Mouse (Mus musculus): Measurements from ENCODE around the gene Ttn.

Gene Ttn

DNA sequence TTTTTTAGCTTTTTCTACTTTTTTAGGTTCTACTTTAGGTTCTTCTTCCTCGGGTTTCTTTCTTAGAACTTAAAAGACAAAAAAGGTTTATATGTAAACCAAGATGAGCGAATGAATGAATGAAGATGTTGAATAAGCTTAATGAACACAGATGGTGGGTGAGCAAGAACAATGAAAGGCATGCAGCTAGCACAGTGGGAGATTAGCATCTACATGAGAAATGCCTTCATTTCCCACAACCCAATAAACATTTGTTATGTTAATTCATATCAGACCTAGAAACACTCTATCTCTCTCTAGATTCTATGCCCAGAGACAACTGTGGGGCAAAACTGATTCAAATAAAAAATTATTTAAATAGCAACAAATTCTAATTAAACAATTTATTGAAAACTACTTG, 164.6 kb downstream of the Ttn start:
- DNase-seq, result peak; percentile 88

DNA sequence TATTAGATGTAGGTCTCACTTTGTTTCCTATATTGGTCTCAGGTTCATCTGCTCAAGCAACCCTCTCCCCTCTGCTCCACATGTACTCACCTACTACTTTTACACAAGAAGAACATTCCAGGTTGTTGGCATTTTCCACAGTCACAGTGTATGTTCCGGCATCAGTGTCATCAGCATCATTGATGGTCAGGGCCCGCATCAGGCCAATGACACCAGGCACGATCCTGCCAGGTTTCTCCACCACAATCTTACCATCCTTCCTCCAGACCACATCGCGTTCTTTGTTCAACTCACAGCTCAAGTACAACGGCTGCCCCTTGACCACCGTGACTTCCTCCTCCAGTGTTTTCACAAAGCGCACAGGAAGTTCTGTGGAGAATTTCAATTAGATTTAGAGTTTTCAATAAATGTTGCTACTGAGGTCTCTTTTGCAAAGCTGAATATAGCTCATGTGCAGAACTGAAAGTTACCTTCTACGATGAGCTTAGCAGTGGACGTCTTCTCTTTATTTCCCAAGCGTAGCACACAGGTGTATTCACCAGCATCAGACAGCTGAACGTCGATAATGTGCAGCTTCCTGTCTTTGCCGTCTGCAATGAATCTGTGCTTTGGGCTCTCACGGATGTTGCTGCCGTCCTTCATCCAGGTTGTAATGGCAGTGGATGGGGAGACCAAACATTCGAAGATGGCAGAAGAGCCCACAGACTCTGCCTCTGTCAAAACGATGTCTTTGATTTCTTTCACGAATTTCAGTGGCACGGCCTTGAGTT, 168.1 kb downstream of the Ttn start:
- DNase-seq, result no peak

DNA sequence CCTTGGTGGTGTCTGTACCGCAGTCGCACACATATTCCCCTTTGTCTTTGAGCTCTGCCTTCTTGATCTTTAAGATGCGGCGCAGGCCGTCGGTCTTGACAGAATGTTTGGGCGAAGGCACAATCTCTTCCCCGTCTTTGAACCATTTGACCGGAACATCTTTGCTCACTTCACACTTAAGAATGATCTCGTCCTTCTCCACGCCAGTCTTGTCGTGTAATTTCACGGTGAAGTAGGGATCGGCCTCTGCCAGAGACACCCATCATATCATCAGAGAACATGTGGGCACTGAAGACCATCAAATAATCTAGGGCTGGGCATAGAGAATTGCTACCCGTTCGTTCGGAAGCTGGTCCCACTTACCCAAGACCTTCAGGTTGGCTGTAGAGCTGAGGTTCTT, 171.2 kb downstream of the Ttn start:
- DNase-seq, result no peak

DNA sequence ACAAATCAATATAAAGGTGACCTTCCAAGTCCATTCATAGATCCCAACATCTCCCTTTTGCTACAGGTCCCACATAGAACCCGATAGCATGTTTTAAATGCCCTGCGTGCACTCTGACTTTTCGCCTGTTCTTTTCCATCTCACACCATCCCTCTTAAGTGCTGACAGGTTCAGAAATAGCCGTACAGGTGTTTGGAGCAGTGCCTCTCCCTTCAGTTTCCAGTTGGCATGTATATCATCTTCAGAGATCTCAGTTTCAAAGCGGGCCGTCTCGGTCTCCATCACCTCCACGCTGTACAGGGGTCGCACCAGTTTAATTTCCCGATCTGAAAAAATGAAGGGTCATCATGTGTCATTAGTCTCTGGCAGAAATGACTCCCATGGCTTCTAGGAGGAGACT, 174.0 kb downstream of the Ttn start:
- no peak for DNase-seq

DNA sequence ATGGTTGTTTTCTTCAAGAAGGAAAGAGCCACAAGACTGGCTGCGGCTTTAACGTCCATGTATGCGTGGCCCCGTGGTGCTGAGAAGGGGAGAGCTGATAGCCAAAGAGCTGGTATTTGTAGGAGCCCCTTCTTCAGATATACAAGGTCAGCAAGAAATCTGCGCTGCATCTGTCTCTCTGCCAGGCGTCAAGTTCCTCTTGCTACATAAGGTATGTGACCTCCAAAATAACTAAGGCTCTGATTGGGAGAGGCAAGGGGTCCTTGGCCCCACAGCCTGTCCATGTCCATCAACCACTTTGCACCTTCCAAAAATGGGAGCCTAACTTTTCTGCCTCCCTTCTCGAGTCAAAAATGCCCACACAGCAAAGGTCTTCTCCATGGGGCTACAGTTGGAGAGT, 175.1 kb downstream of the Ttn start:
- no peak for DNase-seq

DNA sequence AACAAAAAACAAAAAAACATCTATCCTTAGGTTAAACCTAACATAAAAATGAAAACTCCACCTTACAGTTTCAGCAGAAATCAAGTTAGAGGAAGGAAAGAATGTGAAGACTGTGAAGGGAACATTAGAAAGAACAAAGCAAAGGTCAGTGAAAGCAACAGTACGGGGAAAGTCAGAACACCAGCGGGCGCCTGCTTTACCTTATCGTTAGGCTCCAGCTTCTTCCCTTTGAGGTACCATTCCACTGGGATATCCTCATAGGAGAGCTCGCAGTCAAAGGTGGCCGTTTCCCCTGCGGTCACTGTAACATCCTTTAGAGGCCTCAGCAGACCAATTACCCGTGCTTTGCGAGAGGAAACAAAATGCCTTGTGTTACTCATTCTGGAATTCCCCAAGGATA, 175.5 kb downstream of the Ttn start:
- DNase-seq, result no peak

DNA sequence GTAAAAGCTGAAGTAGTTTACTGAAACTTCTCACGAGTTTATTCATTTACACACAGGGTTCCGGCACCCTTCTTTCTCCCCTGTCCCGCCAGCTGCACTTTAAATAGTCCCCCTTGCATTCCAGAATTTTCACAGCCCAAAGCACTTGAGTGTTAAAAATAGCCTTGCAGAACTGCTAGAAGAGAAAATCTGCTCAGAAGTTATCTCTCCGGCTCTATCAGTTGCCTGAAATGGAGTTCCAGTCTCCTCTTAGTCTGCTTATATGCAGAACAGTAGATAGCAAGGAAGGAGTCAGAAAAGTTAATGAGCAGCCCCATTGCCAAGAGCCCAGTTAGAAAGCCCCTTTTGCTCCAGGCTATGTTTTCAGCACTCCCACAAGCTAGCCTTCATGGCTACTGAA, 176.0 kb downstream of the Ttn start:
- no peak for DNase-seq

DNA sequence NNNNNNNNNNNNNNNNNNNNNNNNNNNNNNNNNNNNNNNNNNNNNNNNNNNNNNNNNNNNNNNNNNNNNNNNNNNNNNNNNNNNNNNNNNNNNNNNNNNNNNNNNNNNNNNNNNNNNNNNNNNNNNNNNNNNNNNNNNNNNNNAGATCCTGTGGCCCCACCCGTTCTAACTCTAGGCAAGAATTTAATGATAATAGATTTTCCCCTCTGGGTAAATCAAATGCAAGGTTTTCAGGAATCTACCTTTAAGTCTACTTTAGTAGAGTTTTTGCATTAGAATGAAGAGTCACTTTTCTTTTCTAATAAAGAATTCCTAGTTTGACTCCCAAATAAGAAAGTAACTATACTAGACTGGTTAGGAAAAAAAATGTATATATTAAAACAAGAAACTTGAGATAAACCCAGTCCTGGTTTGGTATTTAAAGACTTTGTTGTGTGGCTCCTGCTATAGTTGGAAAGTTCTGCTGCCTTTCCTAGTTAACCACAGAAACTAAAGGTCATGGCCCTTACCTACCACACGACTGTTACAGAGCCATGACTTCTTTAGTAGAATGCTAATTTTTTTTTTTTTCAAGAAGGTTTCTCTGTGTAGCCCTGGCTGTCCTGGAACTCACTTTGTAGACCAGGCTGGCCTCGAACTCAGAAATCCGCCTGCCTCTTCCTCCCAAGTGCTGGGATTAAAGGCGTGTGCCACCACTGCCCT, 177.0 kb downstream of the Ttn start:
- DNase-seq, result no peak

DNA sequence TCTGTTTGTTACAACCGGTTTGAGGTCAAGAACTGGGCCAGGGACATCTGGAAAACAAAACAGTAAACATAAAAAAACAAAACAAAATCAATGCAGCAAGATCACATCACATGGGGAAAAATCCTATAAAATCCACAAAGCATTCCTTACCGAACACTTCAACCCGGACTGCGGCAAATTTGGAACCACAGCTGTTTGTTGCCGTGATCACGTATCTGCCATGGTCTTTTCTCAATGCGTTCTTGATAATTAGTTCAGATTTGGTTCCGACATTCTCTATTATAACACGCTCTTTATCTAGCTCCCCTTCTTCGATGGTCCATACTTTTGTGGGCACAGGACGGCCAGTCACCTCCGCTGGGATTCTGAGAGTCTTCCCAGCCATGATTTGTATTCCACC, 198.2 kb downstream of the Ttn start:
- DNase-seq, result no peak

DNA sequence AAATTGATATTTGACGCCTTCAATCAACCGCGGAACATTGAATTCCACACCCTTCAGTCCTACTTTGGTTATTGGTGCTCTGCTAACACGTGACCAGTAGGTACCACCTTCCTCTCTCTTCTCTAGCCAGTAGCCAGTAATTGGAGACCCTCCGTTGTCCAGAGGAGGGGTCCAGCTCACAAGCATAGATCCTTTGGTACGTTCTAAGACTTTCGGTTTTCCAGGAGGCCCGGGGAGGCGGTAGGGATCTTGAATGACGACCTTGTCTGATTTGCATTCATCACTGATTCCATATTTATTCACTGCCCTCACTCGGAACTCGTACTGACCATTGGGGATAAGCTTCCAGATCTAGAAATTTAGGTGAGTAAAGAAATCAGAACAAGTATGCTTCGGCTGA, 201.6 kb downstream of the Ttn start:
- DNase-seq, result no peak

DNA sequence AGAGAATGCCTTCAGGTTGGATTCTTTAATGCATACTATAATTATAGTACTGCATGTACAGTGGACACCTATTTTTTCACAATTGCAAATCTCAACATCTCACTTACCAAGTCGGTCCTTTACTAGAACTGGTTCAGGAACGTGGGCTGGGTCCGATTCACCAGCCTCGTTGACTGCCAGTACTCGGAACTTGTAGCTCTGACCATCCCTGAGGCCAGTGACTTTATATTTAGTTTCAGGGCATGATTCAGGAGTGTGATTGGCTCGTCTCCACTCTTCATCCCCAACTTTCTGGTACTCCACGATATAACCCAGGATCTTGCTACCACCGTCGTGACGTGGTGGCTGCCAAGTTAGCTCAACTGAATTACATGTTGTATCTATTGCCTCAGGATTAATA, 212.5 kb downstream of the Ttn start:
- no peak for DNase-seq

DNA sequence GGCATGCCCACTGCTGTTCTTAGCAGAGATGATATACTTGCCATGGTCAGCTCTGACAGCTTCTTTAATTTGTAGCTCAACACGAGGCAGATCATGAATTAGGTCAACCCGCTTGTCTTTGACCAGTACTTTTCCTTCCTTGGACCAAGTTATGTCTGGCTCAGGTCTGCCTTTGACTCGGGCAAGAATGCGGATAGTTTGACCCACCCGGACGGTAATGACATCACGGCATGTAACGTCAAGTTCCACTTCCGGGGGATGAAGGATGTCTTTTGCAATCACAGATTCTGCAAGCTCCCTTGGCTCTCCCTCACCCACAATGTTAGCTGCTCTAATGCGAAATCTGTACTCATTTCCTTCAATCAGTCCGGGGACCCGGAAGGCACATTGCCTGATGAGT, 215.1 kb downstream of the Ttn start:
- no peak for DNase-seq

DNA sequence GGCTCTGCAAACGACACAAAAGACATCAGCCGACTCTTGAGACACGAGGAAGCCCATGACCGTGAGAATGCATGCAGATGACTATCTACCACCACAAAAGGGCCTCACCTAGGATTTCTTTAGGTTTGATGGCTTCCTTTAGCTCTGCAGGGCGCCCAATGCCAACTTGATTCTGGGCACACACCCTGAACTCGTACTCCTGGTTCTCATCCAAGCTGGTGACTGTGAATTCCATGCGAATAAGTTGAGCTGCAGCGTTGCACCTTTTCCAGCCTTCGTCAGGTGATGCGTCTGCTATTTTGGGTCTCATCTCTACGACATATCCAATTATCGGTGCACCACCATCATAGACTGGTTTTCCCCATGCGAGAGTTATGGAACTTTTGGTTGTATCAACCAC, 217.8 kb downstream of the Ttn start:
- no peak for DNase-seq

DNA sequence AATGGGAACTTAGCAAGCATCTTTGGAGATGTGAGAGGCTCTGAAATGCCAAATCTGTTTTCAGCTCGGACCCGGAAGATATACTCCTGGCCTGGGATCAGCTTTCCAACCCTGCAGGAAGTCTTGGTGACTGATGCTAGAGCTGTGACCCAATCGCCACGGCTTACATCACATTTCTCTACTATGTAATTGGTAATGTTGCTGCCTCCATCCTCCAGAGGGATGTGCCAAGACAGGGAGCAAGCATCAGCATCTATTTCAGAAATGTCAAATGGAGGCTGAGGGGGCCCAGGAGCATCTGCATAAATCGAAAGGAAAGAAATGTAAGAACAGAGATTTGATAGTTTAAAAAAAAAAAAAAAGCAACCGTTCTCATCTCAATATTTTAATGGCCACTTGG, 220.2 kb downstream of the Ttn start:
- no peak for DNase-seq

DNA sequence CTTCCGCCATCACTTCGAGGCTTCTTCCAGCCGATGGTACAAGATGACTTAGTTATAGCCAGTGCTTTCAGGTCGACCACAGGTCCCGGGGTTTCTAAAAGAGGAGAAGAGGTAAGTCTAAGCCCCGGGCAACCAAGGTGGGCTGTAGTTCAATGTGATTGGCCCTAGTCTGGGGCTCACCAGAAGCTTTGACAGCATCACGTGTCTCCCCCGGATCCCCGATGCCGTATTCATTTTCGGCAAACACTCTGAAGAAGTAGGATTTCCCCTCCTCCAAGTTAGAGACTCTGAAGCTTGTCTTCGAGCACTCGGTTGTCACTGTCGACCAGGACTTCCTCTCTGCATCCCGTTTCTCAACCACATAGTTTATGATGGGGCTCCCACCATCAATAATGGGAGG, 225.9 kb downstream of the Ttn start:
- no peak for DNase-seq

DNA sequence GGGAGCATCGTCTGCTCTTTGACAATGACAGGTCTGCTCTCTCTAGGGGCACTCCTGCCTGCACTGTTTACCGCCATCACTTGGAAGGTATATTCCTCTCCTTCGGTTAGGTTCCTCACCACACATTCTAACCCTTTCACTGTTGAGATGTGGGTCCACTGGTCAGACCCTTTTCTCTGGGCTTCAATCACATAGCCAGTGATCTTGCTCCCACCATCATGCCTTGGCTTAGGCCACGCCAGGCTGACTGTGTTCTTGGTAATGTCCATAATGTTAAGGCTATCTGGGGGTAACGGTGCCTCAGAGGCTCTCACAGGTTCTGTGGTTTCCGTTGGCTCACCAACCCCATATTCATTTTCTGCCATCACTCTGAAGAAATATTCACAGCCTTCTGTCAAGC, 230.4 kb downstream of the Ttn start:
- DNase-seq, result no peak

DNA sequence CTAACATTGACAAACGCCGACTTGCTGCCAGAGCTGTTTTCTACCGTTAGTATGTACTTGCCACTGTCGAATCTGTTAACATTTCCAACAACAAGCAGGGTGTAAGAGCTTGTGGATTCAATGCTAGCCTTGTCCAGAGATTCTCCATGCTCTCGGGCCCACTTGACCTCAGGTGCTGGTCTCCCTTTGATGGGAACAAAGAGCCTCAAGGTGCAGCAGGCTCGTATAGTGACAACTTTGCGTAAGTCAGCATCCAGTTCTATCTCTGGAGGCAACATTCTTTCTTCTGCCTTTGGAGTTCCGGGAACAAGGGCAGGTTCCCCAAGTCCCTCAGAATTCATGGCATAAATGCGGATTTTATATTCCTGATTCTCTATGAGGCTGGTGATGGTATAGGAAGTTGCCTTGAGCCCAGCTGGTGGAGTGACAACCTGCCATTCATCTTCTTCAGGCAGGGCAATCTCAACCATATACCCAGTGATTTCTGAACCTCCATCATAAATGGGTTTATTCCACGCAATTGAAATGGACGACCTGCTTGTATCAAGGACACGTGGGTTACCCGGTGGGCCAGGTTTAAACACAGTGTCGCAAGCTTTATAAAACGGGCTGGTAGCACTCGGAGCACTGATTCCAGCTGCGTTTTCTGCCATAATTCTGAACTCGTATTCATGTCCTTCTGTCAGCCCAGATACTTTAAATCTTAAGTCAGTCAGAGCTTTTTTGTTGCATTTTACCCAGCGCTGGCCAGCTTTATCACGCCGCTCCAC, 232.8 kb downstream of the Ttn start:
- no peak for DNase-seq

DNA sequence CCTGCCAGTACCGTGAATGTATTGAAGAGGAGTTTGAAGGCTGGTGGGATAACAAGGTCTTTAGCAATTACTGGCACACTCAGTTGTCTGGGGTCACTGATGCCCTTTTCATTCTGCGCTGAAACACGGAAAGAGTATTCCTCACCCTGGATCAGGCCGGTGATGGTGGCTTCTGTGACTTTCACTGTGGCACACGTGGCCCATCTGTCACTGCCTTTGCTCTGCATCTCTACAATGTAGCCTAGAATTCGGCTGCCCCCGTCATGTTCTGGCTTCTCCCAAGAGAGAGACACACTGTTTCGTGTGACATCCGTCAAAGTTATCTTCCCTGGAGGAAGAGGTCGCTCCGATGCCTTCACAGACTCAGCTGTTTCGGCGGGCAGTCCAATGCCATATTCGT, 233.7 kb downstream of the Ttn start:
- DNase-seq, result no peak

DNA sequence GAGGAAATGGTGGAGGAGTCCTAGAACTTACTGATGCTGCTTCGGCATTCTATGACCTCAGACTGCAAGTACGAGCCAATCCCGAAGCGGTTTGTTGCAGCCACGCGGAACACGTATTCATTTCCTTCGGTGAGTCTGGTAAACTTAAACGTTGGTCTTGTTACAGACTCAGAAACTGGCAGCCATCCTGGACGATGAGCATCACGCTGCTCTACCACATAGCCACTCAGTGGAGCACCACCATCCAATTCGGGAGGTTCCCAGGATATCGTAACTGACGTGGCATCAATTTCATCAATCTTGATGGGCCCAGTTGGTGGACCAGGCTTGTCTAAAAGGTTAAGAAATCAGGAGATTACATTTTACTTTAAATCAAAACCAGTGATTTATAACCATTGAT, 262.7 kb downstream of the Ttn start:
- no peak for DNase-seq

DNA sequence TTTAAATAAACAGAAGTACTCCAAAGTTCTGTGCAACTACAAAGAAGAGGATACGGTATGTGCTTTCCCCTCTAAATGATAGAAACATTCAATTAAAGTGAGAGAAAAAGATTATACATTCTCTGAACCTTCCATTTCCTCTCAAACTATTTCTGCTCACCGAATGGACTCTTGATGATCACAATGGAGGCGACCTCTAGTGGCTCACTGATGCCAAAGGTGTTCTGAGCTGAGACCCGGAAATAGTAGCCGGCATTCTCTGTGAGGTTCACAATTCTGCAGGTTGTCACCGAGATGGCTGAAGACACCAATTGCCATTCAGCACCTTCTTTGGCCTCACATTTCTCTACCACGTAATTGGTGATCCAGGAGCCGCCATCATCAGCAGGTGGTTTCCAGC, 267.4 kb downstream of the Ttn start:
- no peak for DNase-seq

DNA sequence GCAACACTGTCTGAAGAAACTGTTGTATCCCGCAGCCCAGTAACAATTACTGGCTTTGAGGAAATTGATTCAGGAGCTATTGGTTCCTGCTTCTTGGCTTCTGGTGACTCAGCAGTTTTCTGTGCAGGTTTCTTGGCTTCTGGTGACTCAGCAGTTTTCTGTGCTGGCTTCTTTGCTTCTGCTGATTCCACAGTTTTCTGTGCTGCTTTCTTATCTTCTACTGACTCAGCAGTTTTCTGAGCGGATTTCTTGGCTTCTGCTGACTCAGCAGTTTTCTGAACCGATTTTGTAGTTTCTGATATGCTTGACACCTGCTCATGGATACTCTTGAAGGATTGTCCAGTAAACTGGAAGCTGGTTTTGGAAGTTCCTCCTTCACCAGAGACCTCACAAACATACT, 273.8 kb downstream of the Ttn start:
- DNase-seq, result peak; percentile 7

DNA sequence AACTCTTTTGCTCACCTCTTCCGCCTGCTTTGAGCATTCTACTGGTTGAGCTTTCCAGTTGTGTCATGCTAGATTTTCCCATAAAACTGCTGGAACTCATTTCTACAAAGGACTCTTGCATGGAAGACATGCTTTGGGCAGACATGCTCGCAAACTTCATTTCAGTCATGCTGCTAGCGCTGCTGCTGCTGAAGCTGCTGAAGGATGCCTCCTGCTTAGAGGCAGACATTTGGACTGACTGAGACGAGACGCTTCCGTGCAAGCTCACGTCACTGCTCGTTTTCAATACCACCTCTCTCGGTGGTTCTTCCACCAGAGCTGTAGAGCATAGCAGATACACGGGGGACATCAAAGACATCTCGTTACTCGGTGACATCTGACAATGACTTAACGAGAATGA, 276.7 kb downstream of the Ttn start:
- DNase-seq, result no peak

DNA sequence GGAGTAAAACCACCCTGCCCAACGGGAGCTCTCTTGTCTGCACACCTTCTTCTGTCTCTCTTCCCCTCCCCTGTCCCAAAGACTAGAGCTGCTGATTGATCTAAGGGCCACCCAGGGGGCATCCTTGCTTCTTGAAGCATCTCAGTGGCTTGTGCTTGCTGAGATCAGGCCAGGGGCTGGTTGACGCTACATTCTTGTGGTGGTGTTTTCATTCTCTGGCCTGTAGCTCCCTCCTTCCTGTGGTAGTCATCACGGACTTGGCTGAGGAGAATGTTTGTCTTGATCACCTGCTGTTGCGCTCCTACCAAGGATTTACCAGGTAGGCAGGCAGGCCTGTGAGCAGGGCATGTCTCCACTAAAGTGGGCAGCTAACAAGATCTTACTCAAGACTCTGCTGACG, 279.6 kb downstream of the Ttn start:
- DNase-seq, result no peak

DNA sequence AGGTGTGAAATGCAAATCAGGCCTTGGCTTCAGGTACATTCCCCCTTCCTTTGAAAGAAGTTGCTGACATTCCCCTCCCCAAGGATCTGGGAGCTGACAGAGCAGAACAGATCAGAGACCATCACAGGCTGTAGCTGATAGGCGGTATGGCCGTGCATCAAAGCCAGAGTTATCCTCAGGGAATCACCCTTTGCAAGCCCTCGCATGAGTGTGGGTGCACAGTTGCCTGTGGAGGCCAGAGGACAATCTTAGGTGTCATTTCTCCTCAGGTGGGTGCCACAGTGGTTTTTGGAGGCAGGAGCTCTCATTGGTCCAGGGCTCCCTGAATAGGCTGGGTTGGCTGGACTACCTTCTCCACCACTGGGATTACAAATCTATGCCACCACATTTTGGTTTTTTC, 280.2 kb downstream of the Ttn start:
- no peak for DNase-seq
